Mouse (Mus musculus): ENCODE results near the gene Farsb. TPM values are rescaled to one million over a fixed set of nuclear protein-coding genes. Genes with fewer than 3 reads are reported as not detected.

The Farsb gene
- total RNA-seq, 2 experiments from 2014 or later, result 64.3 to 68.0 TPM

GRCm38 (mm10) chr1:78422576-78422975 is 66.1 kb downstream of the Farsb start:
- no peak for DNase-seq (ENCODE audit: low spot score in 2 of 2)

- no peak for DNase-seq (ENCODE audit: low spot score in 2 of 2)
Observed at GRCm38 (mm10) chr1:78421749-78422148, 66.9 kb downstream of the Farsb start.

- DNase-seq (ENCODE audit: low spot score in 2 of 2), result no peak
Observed at GRCm38 (mm10) chr1:78420271-78420670, 68.4 kb downstream of the Farsb start.

- peak; percentile 63 to 72 for DNase-seq (ENCODE audit: low spot score in 2 of 2)
Observed at GRCm38 (mm10) chr1:78419593-78419992, 69.1 kb downstream of the Farsb start.

- no peak for DNase-seq (ENCODE audit: low spot score in 2 of 2)
Observed at GRCm38 (mm10) chr1:78417154-78417911, 71.4 kb downstream of the Farsb start.

- DNase-seq (ENCODE audit: low spot score in 2 of 2), result no peak
Observed at GRCm38 (mm10) chr1:78414421-78414820, 74.3 kb downstream of the Farsb start.

- no peak for DNase-seq (ENCODE audit: low spot score in 2 of 2)
Observed at GRCm38 (mm10) chr1:78412668-78413067, 76.0 kb downstream of the Farsb start.

- no peak for DNase-seq (ENCODE audit: low spot score in 2 of 2)
Observed at GRCm38 (mm10) chr1:78409396-78409795, 79.3 kb downstream of the Farsb start.

- DNase-seq (ENCODE audit: low spot score in 2 of 2), result no peak
Observed at GRCm38 (mm10) chr1:78401413-78401812, 87.3 kb downstream of the Farsb start.

GRCm38 (mm10) chr1:78399755-78400154 is 88.9 kb downstream of the Farsb start:
- no peak for DNase-seq (ENCODE audit: low spot score in 2 of 2)

- no peak for DNase-seq (ENCODE audit: low spot score in 2 of 2)
Observed at GRCm38 (mm10) chr1:78396320-78396913, 92.3 kb downstream of the Farsb start.

- no peak for DNase-seq (ENCODE audit: low spot score in 2 of 2)
Observed at GRCm38 (mm10) chr1:78395737-78396136, 93.0 kb downstream of the Farsb start.

GRCm38 (mm10) chr1:78395191-78395735 is 93.4 kb downstream of the Farsb start:
- DNase-seq (ENCODE audit: low spot score in 2 of 2), result no peak

- DNase-seq (ENCODE audit: low spot score in 2 of 2), result no peak
Observed at GRCm38 (mm10) chr1:78388848-78389247, 99.8 kb downstream of the Farsb start.

GRCm38 (mm10) chr1:78387854-78388253 is 100.8 kb downstream of the Farsb start:
- no peak for DNase-seq (ENCODE audit: low spot score in 2 of 2)

- no peak for DNase-seq (ENCODE audit: low spot score in 2 of 2)
Observed at GRCm38 (mm10) chr1:78380950-78381349, 107.7 kb downstream of the Farsb start.

- DNase-seq (ENCODE audit: low spot score in 2 of 2), result no peak
Observed at GRCm38 (mm10) chr1:78375058-78375457, 113.6 kb downstream of the Farsb start.

GRCm38 (mm10) chr1:78373836-78374235 is 114.9 kb downstream of the Farsb start:
- no peak for DNase-seq (ENCODE audit: low spot score in 2 of 2)

- DNase-seq (ENCODE audit: low spot score in 2 of 2), result no peak
Observed at GRCm38 (mm10) chr1:78372316-78372715, 116.4 kb downstream of the Farsb start.

- peak; percentile 2 to 6 for DNase-seq (ENCODE audit: low spot score in 2 of 2)
Observed at GRCm38 (mm10) chr1:78371569-78372236, 117.0 kb downstream of the Farsb start.

- DNase-seq (ENCODE audit: low spot score in 2 of 2), result no peak
Observed at GRCm38 (mm10) chr1:78370121-78370520, 118.6 kb downstream of the Farsb start.

All from layer of hippocampus, postnatal 14 days (tissue).